In genomic region chr17:23744651-23745050, GRCm38 (mm10) we compare ENCODE assay signal across 8 mouse cellular contexts. TPM values are rescaled to one million over a fixed set of nuclear protein-coding genes. Genes with fewer than 3 reads are reported as not detected.
DNase-seq lines count a peak whose midpoint lies in the region; ATAC-seq and TF ChIP-seq lines count a peak whose summit lies in the region.
"Had no signal": no experiment of that assay in that cellular context is flagged by ENCODE, and none has a peak within 500 bp of the region (broad histone marks: within the 10 kb centered on the region; RNA-seq: fewer than 3 reads in every experiment).

No protein-coding gene starts in this region.

- H3K9ac ChIP-seq in heart, embryonic 16.5 days (ENCODE audit: low read length) = no peak overlapping the region
- H3K9ac ChIP-seq in embryonic facial prominence, embryonic 15.5 days = no peak overlapping the region
- no peak overlapping the region for H3K9ac ChIP-seq in intestine, embryonic 16.5 days (ENCODE audit: low read depth, low read length)
- H3K9ac ChIP-seq in neural tube, embryonic 13.5 days = no peak overlapping the region

- DNase-seq in heart, postnatal 14 days = no peak
- DNase-seq in gastrocnemius, adult 2 months = no peak
- no peak for DNase-seq in cerebellum, adult 11 months
- DNase-seq: lung, postnatal 14 days had no signal

- no peak for TF ChIP-seq CTCF in gastrocnemius, adult 2 months (IDR thresholded peaks at IDR 0.05)

- intact Hi-C loops in heart, postnatal 14 days (cut with DNase I) = loop anchor here (5.0 kb wide), 2 partner anchors 43 to 108 kb away; partner anchors contain the start of gene Flywch2
- intact Hi-C loops in gastrocnemius, adult 2 months (cut with DNase I) = loop anchor here (5.0 kb wide), 1 partner anchor 218 kb away; no protein-coding TSS in a partner anchor

- no peaks in the 10 kb centered on the region for H3K36me3 ChIP-seq in heart, embryonic 16.5 days (ENCODE audit: control insufficient read depth, insufficient read depth)
- H3K36me3 ChIP-seq in embryonic facial prominence, embryonic 15.5 days = no peaks in the 10 kb centered on the region
- no peaks in the 10 kb centered on the region for H3K36me3 ChIP-seq in intestine, embryonic 16.5 days (ENCODE audit: control insufficient read depth, insufficient read depth, low read length)
- H3K36me3 ChIP-seq in neural tube, embryonic 13.5 days = no peaks in the 10 kb centered on the region

- H3K27me3 ChIP-seq in heart, embryonic 16.5 days (ENCODE audit: control insufficient read depth, insufficient read depth, low read length) = peaks cover 70% of the 10 kb centered on the region
- peaks cover 73% of the 10 kb centered on the region for H3K27me3 ChIP-seq in embryonic facial prominence, embryonic 15.5 days
- peaks cover 55% of the 10 kb centered on the region for H3K27me3 ChIP-seq in intestine, embryonic 16.5 days (replicated peaks; ENCODE audit: control insufficient read depth, insufficient read depth, low read length)
- peaks cover 78% of the 10 kb centered on the region for H3K27me3 ChIP-seq in neural tube, embryonic 13.5 days

- no peak overlapping the region for H3K27ac ChIP-seq in heart, embryonic 16.5 days (ENCODE audit: low read length)
- H3K27ac ChIP-seq in embryonic facial prominence, embryonic 15.5 days (replicated peaks) = no peak overlapping the region
- no peak overlapping the region for H3K27ac ChIP-seq in intestine, embryonic 16.5 days (ENCODE audit: low read length)
- H3K27ac ChIP-seq in neural tube, embryonic 13.5 days (replicated peaks) = no peak overlapping the region
- H3K27ac ChIP-seq in gastrocnemius, adult 2 months = no peak overlapping the region

- H3K4me3 ChIP-seq in heart, embryonic 16.5 days (ENCODE audit: low read length) = peak overlapping the region; percentile 41
- H3K4me3 ChIP-seq in embryonic facial prominence, embryonic 15.5 days (replicated peaks) = peak overlapping the region; percentile 42
- H3K4me3 ChIP-seq in intestine, embryonic 16.5 days (ENCODE audit: low read length) = no peak overlapping the region
- H3K4me3 ChIP-seq in neural tube, embryonic 13.5 days = peak overlapping the region; percentile 41
- no peak overlapping the region for H3K4me3 ChIP-seq in gastrocnemius, adult 2 months

- H3K4me2 ChIP-seq in heart, embryonic 16.5 days (ENCODE audit: low read depth, low read length) = peak overlapping the region; percentile 53; the same call in 1 of the 2 replicates
- H3K4me2 ChIP-seq in embryonic facial prominence, embryonic 15.5 days (replicated peaks) = peak overlapping the region; percentile 62
- H3K4me2 ChIP-seq in intestine, embryonic 16.5 days (ENCODE audit: low read depth, low read length) = peak overlapping the region; percentile 65
- peak overlapping the region; percentile 78 for H3K4me2 ChIP-seq in neural tube, embryonic 13.5 days

- H3K4me1 ChIP-seq in heart, embryonic 16.5 days (ENCODE audit: control insufficient read depth, insufficient read depth, low read length) = peaks cover 22% of the 10 kb centered on the region
- H3K4me1 ChIP-seq in embryonic facial prominence, embryonic 15.5 days = peaks cover 54% of the 10 kb centered on the region
- peaks cover 32% of the 10 kb centered on the region for H3K4me1 ChIP-seq in intestine, embryonic 16.5 days (ENCODE audit: control insufficient read depth, insufficient read depth, low read length)
- peaks cover 40% of the 10 kb centered on the region for H3K4me1 ChIP-seq in neural tube, embryonic 13.5 days (replicated peaks)

- H3K9me3 ChIP-seq in heart, embryonic 16.5 days (replicated peaks; ENCODE audit: control insufficient read depth, low read length) = no peaks in the 10 kb centered on the region
- H3K9me3 ChIP-seq in embryonic facial prominence, embryonic 15.5 days (replicated peaks) = no peaks in the 10 kb centered on the region
- no peaks in the 10 kb centered on the region for H3K9me3 ChIP-seq in intestine, embryonic 16.5 days (ENCODE audit: control insufficient read depth, low read length)
- no peaks in the 10 kb centered on the region for H3K9me3 ChIP-seq in neural tube, embryonic 13.5 days

- no peak for ATAC-seq in heart, embryonic 16.5 days (replicated peaks; ENCODE audit: extremely low read depth, insufficient read depth, low FRiP score)
- ATAC-seq in embryonic facial prominence, embryonic 15.5 days (ENCODE audit: insufficient number of reproducible peaks, low FRiP score, low TSS enrichment, low read depth) = no peak
- no peak for ATAC-seq in intestine, embryonic 16.5 days
- ATAC-seq in neural tube, embryonic 13.5 days (ENCODE audit: low read depth) = no peak

- 8% methylated on average over 14 of the region's 14 CpGs for WGBS in heart, embryonic 16.5 days
- 3% methylated on average over 14 of the region's 14 CpGs for WGBS in embryonic facial prominence, embryonic 15.5 days
- 6% methylated on average over 14 of the region's 14 CpGs for WGBS in intestine, embryonic 16.5 days
- WGBS in neural tube, embryonic 13.5 days = 1% methylated on average over 14 of the region's 14 CpGs

RNA-seq across cellular contexts. Expression of gene Kremen2, which starts 1.0 kb away (rescaled TPM):
- polyA plus RNA-seq in heart, embryonic 16.5 days (2015; fragmentation: Nextera tagmentation; extraction: Ambion mirVana) = 1.8 and 3.7 TPM in 2 replicates
- total RNA-seq in heart, postnatal 14 days (2021) = not detected
- polyA plus RNA-seq in embryonic facial prominence, embryonic 15.5 days (2015; fragmentation: Nextera tagmentation; extraction: Ambion mirVana) = 36.8 and 38.2 TPM in 2 replicates
- 0.44 and 0.51 TPM in 2 replicates for polyA plus RNA-seq in intestine, embryonic 16.5 days (2015; fragmentation: Nextera tagmentation; extraction: Ambion mirVana)
- polyA plus RNA-seq in neural tube, embryonic 13.5 days (2015; fragmentation: Nextera tagmentation; extraction: Ambion mirVana) = 1.5 and 3.0 TPM in 2 replicates
- not detected for total RNA-seq in gastrocnemius, adult 2 months (2021)

RNA-seq across cellular contexts. Expression of gene Paqr4, which starts 4.0 kb away (rescaled TPM):
- polyA plus RNA-seq in heart, embryonic 16.5 days (2015; fragmentation: Nextera tagmentation; extraction: Ambion mirVana) = 16.8 and 19.8 TPM in 2 replicates
- 10 to 100 TPM; 21.8 to 23.4 TPM for total RNA-seq in heart, postnatal 14 days (2021)
- polyA plus RNA-seq in embryonic facial prominence, embryonic 15.5 days (2015; fragmentation: Nextera tagmentation; extraction: Ambion mirVana) = 20.9 and 27.2 TPM in 2 replicates
- polyA plus RNA-seq in intestine, embryonic 16.5 days (2015; fragmentation: Nextera tagmentation; extraction: Ambion mirVana) = 23.5 and 25.3 TPM in 2 replicates
- 48.3 and 51.5 TPM in 2 replicates for polyA plus RNA-seq in neural tube, embryonic 13.5 days (2015; fragmentation: Nextera tagmentation; extraction: Ambion mirVana)
- 1 to 10 TPM; 2.7 to 4.0 TPM for total RNA-seq in gastrocnemius, adult 2 months (2021)

RNA-seq across cellular contexts. Expression of gene Pkmyt1, which starts 18.5 kb away (rescaled TPM):
- 29.7 and 33.3 TPM in 2 replicates for polyA plus RNA-seq in heart, embryonic 16.5 days (2015; fragmentation: Nextera tagmentation; extraction: Ambion mirVana)
- total RNA-seq in heart, postnatal 14 days (2021) = 1 to 10 TPM; 3.1 to 3.6 TPM
- 49.6 and 55.8 TPM in 2 replicates for polyA plus RNA-seq in embryonic facial prominence, embryonic 15.5 days (2015; fragmentation: Nextera tagmentation; extraction: Ambion mirVana)
- 36.9 and 44.6 TPM in 2 replicates for polyA plus RNA-seq in intestine, embryonic 16.5 days (2015; fragmentation: Nextera tagmentation; extraction: Ambion mirVana)
- polyA plus RNA-seq in neural tube, embryonic 13.5 days (2015; fragmentation: Nextera tagmentation; extraction: Ambion mirVana) = 13.9 and 16.7 TPM in 2 replicates
- total RNA-seq in gastrocnemius, adult 2 months (2021) = under 1 TPM; 0.53 to 0.64 TPM

RNA-seq across cellular contexts. Expression of gene 1520401A03Rik, which starts 22.1 kb away (rescaled TPM):
- polyA plus RNA-seq in heart, embryonic 16.5 days (2015; fragmentation: Nextera tagmentation; extraction: Ambion mirVana) = not detected in 2 replicates
- not detected for total RNA-seq in heart, postnatal 14 days (2021)
- 1.0 and 1.1 TPM in 2 replicates for polyA plus RNA-seq in embryonic facial prominence, embryonic 15.5 days (2015; fragmentation: Nextera tagmentation; extraction: Ambion mirVana)
- polyA plus RNA-seq in intestine, embryonic 16.5 days (2015; fragmentation: Nextera tagmentation; extraction: Ambion mirVana) = not detected in 2 replicates
- 0.36 and 0.54 TPM in 2 replicates for polyA plus RNA-seq in neural tube, embryonic 13.5 days (2015; fragmentation: Nextera tagmentation; extraction: Ambion mirVana)
- total RNA-seq in gastrocnemius, adult 2 months (2021) = not detected

RNA-seq across cellular contexts. Expression of gene Flywch1, which starts 26.8 kb away (rescaled TPM):
- polyA plus RNA-seq in heart, embryonic 16.5 days (2015; fragmentation: Nextera tagmentation; extraction: Ambion mirVana) = 42.2 and 46.9 TPM in 2 replicates
- total RNA-seq in heart, postnatal 14 days (2021) = 10 to 100 TPM; 30.2 to 30.8 TPM
- 71.9 and 72.1 TPM in 2 replicates for polyA plus RNA-seq in embryonic facial prominence, embryonic 15.5 days (2015; fragmentation: Nextera tagmentation; extraction: Ambion mirVana)
- 44.5 and 44.9 TPM in 2 replicates for polyA plus RNA-seq in intestine, embryonic 16.5 days (2015; fragmentation: Nextera tagmentation; extraction: Ambion mirVana)
- 213 and 231 TPM in 2 replicates for polyA plus RNA-seq in neural tube, embryonic 13.5 days (2015; fragmentation: Nextera tagmentation; extraction: Ambion mirVana)
- total RNA-seq in gastrocnemius, adult 2 months (2021) = 10 to 100 TPM; 43.3 to 50.4 TPM

Comparison
In these comparisons a context has a peak if more than half of its experiments do, and no peak if none do; other contexts are left out.
1. H3K4me3 ChIP-seq: peak in heart, embryonic 16.5 days (single experiment), embryonic facial prominence, embryonic 15.5 days (single experiment) and neural tube, embryonic 13.5 days (single experiment); none in intestine, embryonic 16.5 days (single experiment) and gastrocnemius, adult 2 months (single experiment).
2. Peak in every context shown above with its lines, with median percentiles within 50 percentile points of each other: H3K4me2 ChIP-seq.